Mouse (Mus musculus) common myeloid progenitor, adult 5-6 weeks (primary cell): Measurements from ENCODE around the gene Pcolce2. TPM values are rescaled to one million over a fixed set of nuclear protein-coding genes. Genes with fewer than 3 reads are reported as not detected.
"Not testable (repeated sequence)": the region's sequence is repeated elsewhere in the genome, so short reads cannot be mapped to it uniquely, and the experiment has no call there.

ENCODE experiments used
- ATAC-seq: replicated peaks from 2 replicates; pipeline ENCODE4 v1.8.0; 2016; ENCODE audit warnings: low read depth, mild to moderate bottlenecking, moderate TSS enrichment, inconsistent platforms; ENCODE audit not compliant: poor library complexity, severe bottlenecking
- total RNA-seq: library from RNA; stranded (forward); fragments of 200-1000, 187-1606 nt; gene quantifications from 2 replicates; pipeline ENCODE4 v1.2.3, GENCODE M21; 2017

Pcolce2 gene
- not detected in 2 replicates for total RNA-seq

DNA sequence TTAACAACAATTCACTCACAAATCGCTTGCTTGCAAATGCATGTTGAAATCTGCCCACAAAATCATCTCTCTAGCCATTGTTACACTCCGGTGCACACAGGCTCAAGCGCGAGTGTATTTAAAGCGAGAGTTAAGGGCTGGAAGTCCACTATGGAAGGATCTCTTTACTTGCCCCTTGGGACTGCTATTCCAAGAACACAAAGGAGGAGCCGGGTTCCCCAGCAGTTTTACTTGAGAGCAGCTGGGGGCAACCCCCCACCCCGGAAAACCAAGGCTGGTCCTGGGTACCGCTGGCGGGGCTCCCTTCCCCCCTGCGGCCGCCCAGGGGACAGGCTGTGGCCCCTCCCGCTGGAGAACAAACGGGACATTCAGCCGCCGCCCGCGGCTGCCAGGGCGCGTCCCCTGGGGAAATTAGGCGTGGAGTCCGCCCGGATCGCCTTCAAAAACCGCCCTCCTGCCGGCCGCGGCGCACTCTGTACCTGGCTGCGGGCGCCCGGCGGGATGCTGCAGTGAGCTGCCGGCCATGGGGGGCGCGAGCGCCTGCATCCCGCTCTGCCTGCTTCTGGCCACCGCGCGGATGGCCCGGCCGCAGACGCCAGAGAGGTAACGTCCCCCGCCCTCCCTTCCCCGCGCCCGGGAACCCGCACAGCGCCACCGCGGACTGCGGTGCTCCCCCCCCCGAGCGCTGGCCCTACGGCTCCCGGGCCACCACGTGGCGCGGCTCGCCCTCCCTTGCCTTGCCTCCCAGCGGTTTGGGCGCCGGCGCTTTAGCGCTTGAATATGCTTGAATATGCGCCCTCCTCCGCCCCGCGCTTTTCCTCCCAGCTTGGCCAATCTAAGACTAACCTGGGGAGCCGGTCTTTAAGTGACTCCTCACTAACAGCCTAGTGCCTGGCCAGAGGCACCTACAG lies at the start of gene Pcolce2:
TSS of gene Pcolce2 (plus strand) at position 331 of the 911 bp plus-strand sequence.
- ATAC-seq, result peak; percentile 43; the same call in 1 of the 2 replicates

DNA sequence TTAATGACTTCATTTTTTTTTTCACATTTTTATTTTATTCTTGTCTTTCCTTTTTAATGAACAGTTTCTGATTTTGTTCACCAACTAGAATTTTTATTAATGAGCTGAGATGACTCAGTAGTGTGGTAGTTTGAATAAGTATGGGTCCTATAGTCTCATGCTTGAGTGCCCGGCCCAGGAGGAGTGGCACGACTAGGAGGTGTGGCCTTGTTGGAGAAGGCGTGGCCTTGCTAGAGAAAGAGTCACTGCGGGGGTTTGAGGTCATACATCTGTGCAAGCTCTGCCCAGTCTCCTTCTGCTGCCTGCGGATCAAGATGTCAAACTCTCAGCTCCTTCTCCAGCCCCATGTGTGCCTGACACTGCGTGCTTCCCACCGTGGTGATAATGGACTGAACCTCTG lies 49.3 kb upstream of the Pcolce2 start:
- no peak for ATAC-seq

- ATAC-seq, result no peak
Measured at GRCm38 (mm10) chr9:95594291-95594690, 43.1 kb upstream of the Pcolce2 start.

DNA sequence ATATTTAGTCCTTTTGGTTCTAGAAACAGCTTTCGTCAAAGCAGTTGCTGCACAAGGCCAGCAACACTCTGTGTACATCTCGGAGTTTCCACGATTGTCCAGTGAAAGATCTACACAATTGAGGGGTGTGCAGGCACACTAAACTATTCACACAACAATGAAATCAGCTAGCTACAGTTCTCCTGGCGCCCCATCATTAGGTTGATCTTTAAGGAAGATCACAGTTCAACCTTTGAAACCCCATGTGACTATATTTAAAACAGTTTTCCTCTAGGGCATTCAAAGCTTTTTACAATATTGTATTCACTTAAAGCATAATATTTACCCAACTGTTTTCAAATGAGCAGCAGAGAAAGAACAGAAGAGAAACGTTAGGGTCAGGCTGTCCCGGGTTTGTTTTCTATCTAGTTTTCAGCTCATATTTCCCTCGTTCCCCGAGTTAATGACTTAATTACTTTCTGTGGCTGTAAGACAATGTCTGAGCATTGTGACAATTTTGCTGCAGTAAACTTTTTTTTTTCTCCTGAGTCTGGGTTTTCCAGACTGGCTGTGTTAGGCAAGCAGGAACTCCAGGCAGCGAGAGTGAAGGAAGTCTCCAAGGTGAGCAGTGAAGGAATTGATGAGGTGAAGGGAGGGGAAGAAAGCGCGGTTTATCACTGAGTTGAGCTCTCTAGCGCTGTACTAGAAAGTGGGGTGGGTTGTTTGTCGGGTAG lies 39.8 kb upstream of the Pcolce2 start:
- no peak for ATAC-seq

DNA sequence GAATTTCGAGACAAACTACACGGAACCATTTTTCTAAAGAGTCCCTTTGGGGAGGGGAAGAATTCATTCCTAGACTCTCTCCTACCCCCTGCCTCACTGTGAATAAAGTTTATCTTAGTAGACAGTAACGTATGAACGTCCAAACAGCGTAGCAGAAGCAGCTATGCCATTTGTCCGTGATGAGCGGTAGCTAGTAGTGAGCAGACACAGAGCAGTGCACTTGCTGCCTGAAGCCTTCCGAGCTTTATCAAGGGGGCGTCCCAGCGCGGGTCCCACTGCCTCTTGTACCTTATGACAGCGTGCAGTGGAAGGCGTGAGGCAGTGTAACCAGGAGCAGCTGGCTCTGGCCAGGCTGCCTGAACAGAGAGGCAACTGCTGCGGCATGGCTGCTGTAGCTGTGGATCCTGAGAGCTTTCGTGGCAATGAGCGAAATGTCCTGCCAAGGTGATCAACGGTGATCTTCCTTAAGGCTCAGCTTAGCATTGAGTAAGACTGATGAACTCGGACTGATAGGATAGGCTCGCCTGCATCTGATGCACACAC lies 39.2 kb upstream of the Pcolce2 start:
- no peak for ATAC-seq

DNA sequence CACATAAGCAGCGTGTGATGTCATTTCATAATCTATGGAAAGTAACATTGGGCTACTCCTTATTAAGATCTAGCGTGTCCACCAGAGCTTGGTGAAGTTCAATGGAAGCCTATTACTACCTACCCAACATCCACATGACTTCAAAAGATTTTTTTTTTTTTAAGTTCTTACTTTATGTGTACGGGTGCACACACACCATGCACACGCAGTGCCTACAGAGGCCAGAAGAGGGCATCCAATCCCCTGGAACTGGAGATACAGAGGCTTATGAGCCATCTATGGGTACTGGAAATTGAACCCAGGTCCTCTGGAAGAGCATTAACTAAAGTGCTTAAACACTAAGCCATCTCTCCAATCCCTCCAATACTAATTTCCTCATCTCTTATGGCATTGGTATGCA lies 38.0 kb upstream of the Pcolce2 start:
- no peak; the same call in 1 of the 2 replicates for ATAC-seq

- no peak for ATAC-seq
Measured at GRCm38 (mm10) chr9:95602849-95603248, 34.6 kb upstream of the Pcolce2 start.

DNA sequence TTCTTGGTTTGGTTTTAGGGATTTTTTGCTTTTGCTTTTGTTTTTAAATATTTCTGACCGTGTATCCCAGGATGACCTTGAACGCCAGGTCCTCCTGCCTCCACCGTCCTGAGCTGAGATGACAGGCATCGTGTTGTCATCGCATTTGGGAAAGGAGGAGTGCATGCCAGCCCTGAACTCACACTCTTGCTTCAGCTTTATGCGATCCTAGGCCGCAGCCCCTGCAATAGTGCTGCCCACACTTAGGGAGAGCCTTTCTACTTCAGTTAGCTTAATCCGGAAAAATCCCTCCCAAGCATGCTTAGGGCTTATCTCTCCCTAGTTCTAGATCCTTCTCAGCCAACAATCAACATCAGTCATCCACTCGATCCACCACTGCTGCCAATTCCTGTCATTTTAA lies 34.1 kb upstream of the Pcolce2 start:
- ATAC-seq, result no peak

GRCm38 (mm10) chr9:95607196-95607595 lies 30.2 kb upstream of the Pcolce2 start:
- no peak for ATAC-seq

- no peak for ATAC-seq
Measured at GRCm38 (mm10) chr9:95612246-95612768, 25.1 kb upstream of the Pcolce2 start.

DNA sequence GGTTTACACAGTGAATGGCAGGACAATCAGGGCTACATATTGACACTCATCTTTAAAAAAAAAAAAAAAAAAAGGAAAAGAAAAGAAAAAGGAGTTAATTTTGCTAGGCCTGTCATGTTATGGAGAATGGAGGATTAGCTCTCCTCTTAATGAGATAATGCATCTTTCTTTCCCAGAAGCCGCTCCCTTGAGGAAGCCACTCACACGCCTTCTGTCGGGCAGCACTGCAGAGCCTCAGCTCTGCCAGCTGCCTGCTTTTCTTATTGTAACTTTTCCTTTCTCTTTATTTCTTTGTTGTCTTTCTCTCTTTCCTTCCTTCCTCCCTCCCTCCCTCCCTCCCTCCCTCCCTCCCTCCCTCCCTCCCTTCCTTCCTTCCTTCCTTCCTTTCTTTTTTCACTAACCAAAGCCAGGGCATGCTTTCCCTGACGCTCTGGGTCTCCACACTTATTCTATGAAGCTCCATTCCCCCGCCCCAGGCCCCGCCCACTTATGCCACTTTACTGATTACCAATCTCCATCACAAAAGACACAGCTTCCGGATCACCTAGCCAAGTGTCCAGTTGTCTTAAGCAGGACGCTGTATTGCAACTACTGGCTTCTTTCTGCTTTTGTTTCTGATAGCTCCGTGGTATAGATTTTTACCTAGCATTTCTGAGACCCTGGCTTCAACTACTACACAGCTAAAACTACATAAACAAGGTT lies 23.8 kb upstream of the Pcolce2 start:
- no peak for ATAC-seq

- no peak for ATAC-seq
Measured at GRCm38 (mm10) chr9:95614861-95615615, 22.4 kb upstream of the Pcolce2 start.

DNA sequence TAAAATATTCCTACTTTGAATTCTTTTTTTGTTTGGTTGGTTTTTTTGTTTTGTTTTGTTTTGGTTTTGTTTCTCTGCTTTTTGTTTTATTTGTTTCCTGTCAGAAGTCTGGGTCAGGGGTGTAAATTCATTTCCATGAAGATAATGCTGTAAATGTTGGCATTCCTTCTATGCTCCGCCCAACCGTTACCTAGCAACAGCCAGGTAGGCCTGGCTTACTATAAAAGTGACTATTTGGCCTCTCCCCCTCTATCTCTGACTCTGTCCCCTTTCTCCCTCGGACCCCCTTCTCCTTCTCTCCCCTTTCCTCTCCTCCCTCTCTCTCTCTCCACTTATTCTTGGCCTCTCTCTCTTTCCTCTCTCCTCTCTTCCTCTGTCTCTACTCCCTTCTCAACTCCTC lies 21.4 kb upstream of the Pcolce2 start:
- no peak for ATAC-seq

GRCm38 (mm10) chr9:95618572-95618971 lies 18.8 kb upstream of the Pcolce2 start:
- ATAC-seq, result no peak

DNA sequence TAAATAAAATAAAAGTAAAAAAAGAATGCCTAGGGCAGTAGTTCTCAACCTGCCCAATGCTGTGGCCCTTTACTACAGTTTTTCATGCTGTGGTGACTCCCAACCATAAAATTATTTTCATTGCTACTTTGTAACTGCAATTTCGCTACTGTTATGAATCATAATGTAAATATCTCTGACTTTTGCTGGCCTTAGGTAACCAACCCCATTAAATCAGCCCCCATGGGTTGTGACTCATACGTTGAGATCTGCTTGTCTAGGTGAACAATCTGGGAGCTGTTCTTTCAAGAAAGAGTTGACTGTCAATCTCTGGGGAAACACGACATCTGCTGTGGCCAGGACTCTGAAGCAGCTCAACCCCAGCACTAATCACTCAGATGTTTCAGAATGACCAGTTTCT lies 13.3 kb upstream of the Pcolce2 start:
- no peak for ATAC-seq

- ATAC-seq, result no peak
Measured at GRCm38 (mm10) chr9:95628439-95628948, 8.9 kb upstream of the Pcolce2 start.

- ATAC-seq, result not testable (repeated sequence)
Measured at GRCm38 (mm10) chr9:95629561-95629960, 7.8 kb upstream of the Pcolce2 start.

DNA sequence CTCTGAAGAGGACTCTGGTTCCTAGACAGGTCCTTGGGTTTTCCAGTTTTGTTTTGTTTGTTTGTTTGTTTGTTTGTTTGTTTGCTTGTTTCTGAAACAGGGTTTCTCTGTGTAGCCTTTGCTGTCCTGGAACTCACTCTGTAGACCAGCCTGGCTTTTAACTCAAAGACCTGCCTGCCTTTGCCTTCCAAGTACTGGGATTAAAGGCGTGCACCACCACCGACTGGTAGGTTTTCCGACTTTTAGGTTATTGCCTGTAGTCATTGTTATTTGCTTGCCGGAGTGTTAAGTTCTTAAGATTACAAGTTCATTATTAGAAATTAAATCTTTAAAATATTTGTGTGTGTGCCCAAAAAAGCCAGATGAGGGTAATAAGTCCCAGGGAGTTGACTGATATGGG lies 1.0 kb upstream of the Pcolce2 start:
- no peak for ATAC-seq

DNA sequence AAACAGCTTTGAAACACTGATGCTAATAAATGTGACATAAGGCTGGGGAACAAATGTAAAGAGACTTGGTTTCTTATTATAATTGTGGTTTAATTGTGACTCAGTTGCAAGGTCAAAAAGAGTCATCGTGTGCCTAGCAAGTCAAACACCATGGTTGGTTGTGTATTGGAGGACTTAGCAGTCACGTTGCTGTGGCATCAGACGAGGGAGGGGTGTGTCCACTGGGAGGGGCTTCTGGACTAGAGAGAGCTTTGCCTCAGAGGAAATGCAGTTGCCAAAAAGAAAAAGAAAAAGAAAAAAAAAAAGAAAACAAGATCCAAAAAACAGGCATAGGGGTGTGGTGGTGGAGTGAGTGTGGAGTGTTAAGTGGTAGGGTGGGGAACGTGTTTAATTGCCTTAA lies 2.5 kb downstream of the Pcolce2 start:
- ATAC-seq, result no peak
